Mouse (Mus musculus) midbrain, embryonic 14.5 days (tissue): ENCODE measurements at regions not wholly inside any gene's neighbourhood (a gene's known extent, or its start where the extent isn't known, plus 50 kb on each side); places are given as distances from the start of the nearest gene placed in this dataset.
A peak's percentile ranks its signal among the peaks of the same experiment; 100 is the strongest.

Experiments used
- ATAC-seq: fragments of 200-750 bp; cut with Nextera tagmentation; 2 replicates; pipeline ENCODE4 v1.8.0; 2017; ENCODE audit warnings: moderate number of reproducible peaks, moderate library complexity; ENCODE audit not compliant: low FRiP score, low TSS enrichment
- DNase-seq: peaks from one replicate; pipeline ENCODE4 v3.0.0-alpha.2; 2015
- H3K27ac ChIP-seq: fragments of 300-500 bp; sonication (generic); replicated peaks from 2 replicates; pipeline ENCODE4 v1.5.1; 2014; ENCODE audit warnings: mild to moderate bottlenecking, low read depth, low read length, moderate library complexity
- H3K27me3 ChIP-seq: fragments of 300-500 bp; sonication (generic); 2 replicates; pipeline ENCODE4 v1.6.1; 2014; ENCODE audit warnings: low read length, control low read depth, mixed read lengths; ENCODE audit not compliant: control insufficient read depth, insufficient read depth
- H3K36me3 ChIP-seq: fragments of 300-500 bp; sonication (generic); 2 replicates; pipeline ENCODE4 v1.6.1; 2014; ENCODE audit warnings: low read length, control low read depth; ENCODE audit not compliant: control insufficient read depth, insufficient read depth
- H3K4me1 ChIP-seq: fragments of 300-500 bp; sonication (generic); 2 replicates; pipeline ENCODE4 v1.6.1; 2014; ENCODE audit warnings: mild to moderate bottlenecking, antibody characterized with exemption, low read length, control low read depth; ENCODE audit not compliant: control insufficient read depth, insufficient read depth
- H3K4me2 ChIP-seq: fragments of 300-500 bp; sonication (generic); 2 replicates; pipeline ENCODE4 v1.6.1; 2014; ENCODE audit warnings: mild to moderate bottlenecking, low read length, moderate library complexity
- H3K4me3 ChIP-seq: fragments of 300-500 bp; sonication (generic); replicated peaks from 2 replicates; pipeline ENCODE4 v1.5.1; 2014; ENCODE audit warnings: low read depth, low read length
- H3K9ac ChIP-seq: fragments of 300-500 bp; sonication (generic); replicated peaks from 2 replicates; pipeline ENCODE4 v1.6.1; 2014; ENCODE audit warnings: mild to moderate bottlenecking, low read length, moderate library complexity
- H3K9me3 ChIP-seq: fragments of 300-500 bp; sonication (generic); 2 replicates; pipeline ENCODE4 v1.6.1; 2016; ENCODE audit warnings: low read length, control low read depth, mixed read lengths; ENCODE audit not compliant: control insufficient read depth
- WGBS: fragments of 180-500 bp; shearing (Covaris S2); extraction: QIAGEN DNeasy Blood & Tissue Kit; methylation state at CpG from one replicate; pipeline ENCODE4 v1.1.7; 2014; 5-methylcytosine and 5-hydroxymethylcytosine counted together

DNA sequence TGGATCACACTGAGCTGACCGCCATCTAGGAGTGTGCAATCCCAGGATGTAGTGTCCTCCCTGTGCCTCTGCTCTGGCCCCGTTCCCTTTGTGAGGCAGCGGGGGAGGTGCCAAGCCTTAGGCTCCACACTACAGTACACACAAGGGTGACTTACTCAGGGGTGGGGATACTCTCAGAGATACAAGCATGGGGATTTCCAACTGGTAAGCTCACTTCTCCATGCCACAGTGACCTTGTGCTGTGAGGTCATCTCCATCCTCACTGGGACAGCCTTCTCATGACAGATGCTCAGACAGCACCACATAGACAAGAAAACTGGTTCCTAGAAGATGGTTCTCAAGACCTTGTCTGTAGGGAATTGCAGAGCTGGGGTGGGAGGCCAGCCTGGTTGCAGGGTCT is 445.6 kb downstream of the Ptpru start:
- Histone ChIP-seq H3K4me3 (no peak overlapping the region), H3K4me2 (no peak overlapping the region), H3K36me3 (no peaks in the 10 kb centered on the region), H3K9ac (no peak overlapping the region), H3K27ac (no peak overlapping the region), H3K9me3 (no peaks in the 10 kb centered on the region), H3K27me3 (no peaks in the 10 kb centered on the region), H3K4me1 (peaks cover 3% of the 10 kb centered on the region; the same call in 1 of the 2 replicates)
- WGBS, result 81% methylated on average over 3 of the region's 3 CpGs
- DNase-seq, result no peak
- no peak for ATAC-seq

DNA sequence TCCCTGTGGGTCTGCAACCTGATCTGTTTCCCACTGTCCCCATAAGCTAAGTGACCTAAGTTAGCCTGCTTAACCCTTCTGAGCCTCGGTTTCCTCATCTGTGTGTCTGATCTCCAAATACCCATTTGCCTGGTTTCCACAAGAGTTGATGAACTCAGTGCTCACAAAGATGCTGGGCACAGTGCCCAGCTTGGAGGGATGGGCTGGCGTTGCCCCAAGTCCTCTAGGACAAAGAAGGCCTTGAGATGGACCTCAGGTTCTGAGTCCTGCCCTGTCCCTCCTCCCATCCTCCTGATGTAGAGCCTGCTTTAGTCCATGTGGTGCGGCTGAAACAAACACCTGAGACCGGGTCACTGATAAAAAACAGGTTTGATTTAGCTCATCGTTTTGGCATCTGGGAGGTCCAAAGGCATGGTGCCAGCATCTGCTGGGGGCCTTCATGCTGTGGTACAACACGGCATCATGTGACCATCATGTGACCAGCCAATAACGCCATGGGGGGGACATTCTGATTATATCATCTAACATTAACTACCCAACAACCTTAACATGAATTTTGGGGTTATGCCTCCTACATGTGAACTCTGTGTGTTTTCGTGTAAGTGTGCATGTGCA is 441.8 kb downstream of the Ptpru start:
- H3K27me3 ChIP-seq, result no peaks in the 10 kb centered on the region
- DNase-seq (no peak), ATAC-seq (no peak)
- peaks cover under 1% of the 10 kb centered on the region; the same call in 1 of the 2 replicates for H3K4me1 ChIP-seq
- H3K36me3 ChIP-seq, result no peaks in the 10 kb centered on the region
- no peak overlapping the region for H3K27ac ChIP-seq
- no peak overlapping the region for H3K9ac ChIP-seq
- no peak overlapping the region for H3K4me2 ChIP-seq
- H3K4me3 ChIP-seq, result no peak overlapping the region
- WGBS, result 93% methylated on average over 8 of the region's 8 CpGs
- H3K9me3 ChIP-seq, result no peaks in the 10 kb centered on the region

DNA sequence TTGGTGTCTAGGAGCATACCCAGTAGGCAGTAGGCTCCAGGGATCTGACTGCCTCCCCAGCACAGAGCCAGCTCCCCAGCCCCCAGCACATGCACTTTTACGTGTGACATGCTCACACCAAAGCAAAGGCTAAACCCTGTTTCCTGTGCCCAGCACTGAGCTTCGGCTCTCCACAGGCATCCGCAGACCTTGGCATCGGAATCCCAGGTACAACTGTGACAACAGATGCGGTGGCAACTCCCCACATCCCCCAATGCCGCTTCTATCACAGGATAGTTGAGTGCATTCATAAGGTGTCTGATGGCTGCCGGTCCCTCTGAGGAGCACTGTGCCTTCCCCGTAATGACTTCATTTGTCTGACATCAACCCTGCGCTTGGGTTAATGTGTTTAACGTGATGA is 440.9 kb downstream of the Ptpru start:
- ATAC-seq, result no peak

DNA sequence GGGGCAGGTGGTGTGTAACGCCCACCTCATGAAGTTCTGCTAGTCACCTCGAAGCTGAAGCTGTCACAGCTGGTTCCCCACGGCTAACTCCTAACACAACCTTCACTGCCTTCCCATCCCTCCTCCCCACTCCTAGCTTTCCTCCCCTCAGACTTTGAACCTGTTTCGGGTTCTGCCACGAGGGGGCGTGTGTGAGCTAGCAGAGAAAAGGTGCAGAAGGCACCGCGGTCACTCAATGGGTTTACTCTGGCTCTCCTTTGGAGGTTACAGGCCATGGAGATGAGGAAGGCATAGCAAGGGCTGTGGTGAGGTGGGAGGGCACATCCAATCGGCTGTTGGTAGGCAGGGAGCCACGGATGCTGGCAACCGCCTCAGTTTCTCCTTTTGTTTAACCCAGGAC is 437.3 kb downstream of the Ptpru start:
- no peaks in the 10 kb centered on the region for H3K4me1 ChIP-seq
- H3K4me2 ChIP-seq, result no peak overlapping the region
- 20% methylated on average over 11 of the region's 11 CpGs for WGBS
- H3K27me3 ChIP-seq, result no peaks in the 10 kb centered on the region
- no peak overlapping the region for H3K27ac ChIP-seq
- DNase-seq (peak; percentile 43), ATAC-seq (no peak)
- H3K9me3 ChIP-seq, result no peaks in the 10 kb centered on the region
- no peak overlapping the region for H3K4me3 ChIP-seq
- H3K36me3 ChIP-seq, result no peaks in the 10 kb centered on the region
- no peak overlapping the region for H3K9ac ChIP-seq

More for the DNA sequence above, 440.9 kb downstream of the Ptpru start:
- Histone ChIP-seq H3K9ac (no peak overlapping the region), H3K9me3 (no peaks in the 10 kb centered on the region), H3K27me3 (no peaks in the 10 kb centered on the region), H3K27ac (no peak overlapping the region), H3K36me3 (no peaks in the 10 kb centered on the region), H3K4me2 (no peak overlapping the region), H3K4me1 (no peaks in the 10 kb centered on the region), H3K4me3 (no peak overlapping the region)
- 86% methylated on average over 10 of the region's 10 CpGs for WGBS
- DNase-seq, result no peak

DNA sequence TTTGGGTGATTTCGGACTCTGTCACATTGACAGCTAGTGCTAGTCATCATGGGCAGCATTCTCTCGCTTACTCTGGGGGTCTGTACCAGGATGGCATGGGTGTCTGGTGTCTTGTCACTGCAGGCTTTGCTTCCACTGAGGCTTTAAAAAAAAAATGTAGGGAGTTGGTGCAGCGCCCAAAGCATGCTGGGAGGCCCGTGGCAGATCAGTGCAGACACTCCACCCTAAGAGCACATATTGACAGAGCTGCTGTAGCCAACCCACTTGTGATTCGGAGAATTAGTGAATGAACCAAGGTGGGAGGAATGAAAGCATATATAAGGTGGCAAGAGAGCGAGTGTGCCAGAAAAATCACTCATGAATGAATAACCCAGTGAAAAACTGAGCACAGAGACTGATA is 436.8 kb downstream of the Ptpru start:
- no peak for DNase-seq
- Histone ChIP-seq H3K27me3 (no peaks in the 10 kb centered on the region), H3K4me1 (no peaks in the 10 kb centered on the region), H3K9me3 (no peaks in the 10 kb centered on the region), H3K9ac (no peak overlapping the region), H3K4me3 (no peak overlapping the region), H3K36me3 (no peaks in the 10 kb centered on the region), H3K4me2 (no peak overlapping the region), H3K27ac (no peak overlapping the region)
- ATAC-seq, result no peak
- WGBS, result 88% methylated on average over 6 of the region's 6 CpGs

DNA sequence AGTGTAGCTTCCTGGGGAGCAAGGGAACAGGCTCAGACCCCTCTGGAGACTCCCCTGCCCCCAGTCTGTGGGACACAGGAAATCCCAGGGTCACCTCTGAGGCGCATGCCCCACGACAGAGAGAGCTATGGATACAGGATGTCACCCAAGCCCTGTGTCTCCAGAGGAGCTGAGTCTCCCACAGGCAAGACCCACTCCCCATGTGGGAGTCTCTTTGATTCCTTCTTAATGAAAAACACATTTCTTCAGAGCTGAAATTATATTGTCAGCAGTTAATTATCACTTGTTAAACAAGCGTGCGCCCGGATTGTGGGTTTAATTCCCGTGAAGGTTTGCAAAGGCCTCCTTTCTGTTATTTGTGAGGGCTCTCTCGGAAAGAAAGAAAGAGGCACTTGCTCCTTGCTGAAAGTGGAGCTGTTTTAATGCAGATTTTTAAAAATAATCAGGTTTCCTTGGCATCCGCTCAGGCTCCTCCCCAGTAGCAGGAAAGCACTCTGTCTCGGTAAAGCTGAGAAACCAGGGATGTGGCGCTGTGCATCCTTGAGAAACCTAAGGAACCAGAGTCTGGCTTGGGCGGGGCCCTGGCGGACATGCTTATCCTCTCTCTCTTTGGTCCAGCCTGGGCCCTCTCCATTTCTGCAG is 432.6 kb downstream of the Ptpru start:
- DNase-seq (no peak), ATAC-seq (no peak)
- Histone ChIP-seq H3K9ac (no peak overlapping the region), H3K27me3 (no peaks in the 10 kb centered on the region), H3K4me1 (peaks cover 3% of the 10 kb centered on the region; the same call in 1 of the 2 replicates), H3K36me3 (no peaks in the 10 kb centered on the region), H3K4me2 (no peak overlapping the region), H3K4me3 (no peak overlapping the region), H3K9me3 (no peaks in the 10 kb centered on the region), H3K27ac (no peak overlapping the region)
- WGBS, result 44% methylated on average over 12 of the region's 12 CpGs

DNA sequence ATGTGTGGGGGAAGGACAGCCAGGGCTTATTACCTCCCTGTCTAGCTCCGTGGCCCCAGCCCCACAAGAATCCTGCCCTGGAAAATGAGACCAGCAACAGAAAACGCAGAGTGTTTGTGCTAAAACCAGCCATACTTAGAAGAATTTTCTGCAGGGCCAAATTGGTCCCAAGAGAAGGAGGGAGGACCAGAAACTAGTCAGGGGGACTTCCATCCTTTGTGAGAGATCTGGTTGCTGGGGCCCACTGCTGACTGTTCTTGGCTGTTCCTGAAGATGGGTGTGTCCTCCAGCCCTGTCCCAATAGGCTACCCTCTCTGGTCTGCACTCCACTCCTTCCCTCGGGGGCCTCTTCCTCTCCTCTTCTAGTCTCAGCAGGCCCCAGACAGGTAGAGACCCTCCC is 430.6 kb downstream of the Ptpru start:
- no peak for DNase-seq
- H3K4me1 ChIP-seq, result peaks cover 5% of the 10 kb centered on the region; the same call in 1 of the 2 replicates
- no peak overlapping the region for H3K27ac ChIP-seq
- no peak overlapping the region for H3K4me3 ChIP-seq
- H3K4me2 ChIP-seq, result no peak overlapping the region
- no peaks in the 10 kb centered on the region for H3K27me3 ChIP-seq
- H3K9me3 ChIP-seq, result no peaks in the 10 kb centered on the region
- no peak overlapping the region for H3K9ac ChIP-seq
- 68% methylated on average over 3 of the region's 3 CpGs for WGBS
- H3K36me3 ChIP-seq, result no peaks in the 10 kb centered on the region
- ATAC-seq, result no peak

DNA sequence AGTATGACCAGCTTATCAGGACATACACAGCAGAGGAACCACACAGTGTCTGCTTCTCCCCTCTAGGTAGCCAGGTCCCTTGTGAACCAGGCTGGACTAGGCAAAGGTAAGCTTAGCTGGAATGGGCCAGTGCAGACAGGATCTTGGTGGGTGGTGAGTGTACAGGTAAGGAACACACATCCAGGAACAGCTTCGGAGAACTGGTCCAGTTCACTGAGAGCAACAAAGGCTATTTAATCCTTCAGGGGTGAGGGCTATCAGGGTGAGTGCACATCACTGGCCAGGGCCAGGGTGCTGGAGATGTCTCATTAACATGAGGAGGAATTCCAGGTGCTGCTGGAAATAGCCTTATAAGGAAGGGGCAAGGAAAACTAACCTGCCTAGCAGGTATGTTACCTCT is 429.4 kb downstream of the Ptpru start:
- DNase-seq, result no peak
- 82% methylated on average over 1 of the region's 1 CpGs for WGBS
- no peaks in the 10 kb centered on the region for H3K36me3 ChIP-seq
- H3K27me3 ChIP-seq, result no peaks in the 10 kb centered on the region
- H3K9me3 ChIP-seq, result no peaks in the 10 kb centered on the region
- H3K4me2 ChIP-seq, result no peak overlapping the region
- ATAC-seq, result no peak
- H3K4me3 ChIP-seq, result no peak overlapping the region
- H3K4me1 ChIP-seq, result peaks cover 5% of the 10 kb centered on the region; the same call in 1 of the 2 replicates
- no peak overlapping the region for H3K9ac ChIP-seq
- no peak overlapping the region for H3K27ac ChIP-seq

DNA sequence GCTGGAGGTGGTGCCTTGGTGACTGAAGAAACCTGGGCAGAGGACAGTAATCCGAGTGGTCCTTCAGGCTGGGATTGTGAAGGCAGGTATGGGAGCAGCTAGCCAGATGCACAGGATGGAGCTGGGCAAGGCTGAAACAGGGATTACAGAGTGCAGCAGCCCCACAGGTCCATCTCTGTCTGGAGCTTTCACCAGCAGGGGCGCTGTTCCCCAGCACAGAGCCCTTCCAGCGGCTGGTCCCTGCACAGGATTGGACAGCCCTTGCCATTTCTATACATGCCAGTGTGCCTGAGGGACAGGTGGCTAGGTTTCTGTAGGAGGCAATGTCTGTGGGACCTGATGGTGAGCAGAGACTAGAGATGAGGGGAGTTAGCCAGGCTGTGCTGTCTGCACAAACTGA is 428.3 kb downstream of the Ptpru start:
- no peak overlapping the region for H3K4me3 ChIP-seq
- WGBS, result 28% methylated on average over 3 of the region's 3 CpGs

More for the DNA sequence above, 428.3 kb downstream of the Ptpru start:
- Histone ChIP-seq H3K9ac (no peak overlapping the region), H3K27me3 (no peaks in the 10 kb centered on the region), H3K36me3 (no peaks in the 10 kb centered on the region), H3K4me1 (peaks cover 5% of the 10 kb centered on the region; the same call in 1 of the 2 replicates), H3K4me2 (no peak overlapping the region), H3K9me3 (no peaks in the 10 kb centered on the region), H3K27ac (no peak overlapping the region)
- ATAC-seq (no peak), DNase-seq (peak; percentile 73)
